Mouse (Mus musculus) gastrocnemius, postnatal 25 days (tissue): Measurements from ENCODE around the gene Numb. TPM values are rescaled to one million over a fixed set of nuclear protein-coding genes. Genes with fewer than 3 reads are reported as not detected.

Source experiments
- DNase-seq: peaks from one replicate; pipeline ENCODE4 v3.0.0; 2022
- total RNA-seq, 2 experiments: library from RNA; stranded (reverse); gene quantifications; 1 replicate in 1 of 2; 2 replicates in 1 of 2; pipeline ENCODE4 v1.2.3; 2021

Gene Numb
- total RNA-seq, 2 experiments from 2014 or later, result 14.3 to 14.9 TPM

- no peak for DNase-seq
Measured at GRCm38 (mm10) chr12:83852512-83853213, 69.1 kb downstream of the Numb start.

DNA sequence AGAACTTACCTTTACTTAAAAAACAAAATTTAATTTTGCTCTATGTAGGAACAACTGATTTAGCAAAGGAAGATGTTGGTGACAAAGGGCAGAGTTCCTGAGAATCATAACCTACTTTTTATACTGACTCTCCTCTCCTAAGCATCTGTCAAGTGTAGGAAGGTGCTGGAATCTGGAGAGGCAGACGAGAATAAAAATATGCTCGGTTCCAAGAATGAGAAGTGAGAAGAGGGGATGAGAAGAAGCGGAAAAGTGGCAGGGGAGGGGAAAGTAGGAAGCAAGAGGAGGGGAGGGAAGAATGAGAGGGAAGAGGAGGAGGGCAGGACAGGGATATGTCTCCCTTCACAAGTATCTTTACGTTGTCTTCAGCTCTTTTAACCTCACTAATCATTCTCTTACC lies 71.4 kb downstream of the Numb start:
- no peak for DNase-seq

DNA sequence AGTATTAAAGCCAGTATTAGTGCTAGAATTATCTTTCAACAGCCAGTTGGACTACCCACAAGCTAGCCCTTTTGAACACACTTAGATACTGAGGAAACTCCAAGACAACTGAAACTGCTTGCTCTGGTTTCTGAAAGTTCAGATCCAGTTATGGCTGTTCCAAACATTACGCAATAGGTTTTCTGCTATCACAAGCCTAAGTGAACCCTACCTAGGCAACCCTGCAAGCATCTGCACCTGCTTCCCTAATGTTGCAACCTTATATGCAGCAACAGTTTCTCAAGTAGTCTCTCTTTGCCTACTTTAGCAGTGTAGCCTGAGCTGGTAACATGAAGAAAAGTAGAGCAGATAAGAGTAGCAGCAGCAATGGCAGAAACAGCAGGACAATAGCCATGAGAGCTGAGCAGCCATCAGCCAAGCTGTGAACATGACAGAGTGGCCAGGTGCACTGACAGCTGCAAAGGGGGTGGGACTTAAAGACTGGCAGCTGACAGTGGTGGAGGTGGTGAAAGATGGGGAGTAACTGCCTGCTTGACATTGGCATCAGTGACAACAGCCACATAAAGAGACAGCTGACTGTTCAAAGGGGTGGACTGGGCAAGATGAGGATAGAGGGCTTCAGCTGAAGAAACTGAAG lies 73.0 kb downstream of the Numb start:
- peak; percentile 10 for DNase-seq

DNA sequence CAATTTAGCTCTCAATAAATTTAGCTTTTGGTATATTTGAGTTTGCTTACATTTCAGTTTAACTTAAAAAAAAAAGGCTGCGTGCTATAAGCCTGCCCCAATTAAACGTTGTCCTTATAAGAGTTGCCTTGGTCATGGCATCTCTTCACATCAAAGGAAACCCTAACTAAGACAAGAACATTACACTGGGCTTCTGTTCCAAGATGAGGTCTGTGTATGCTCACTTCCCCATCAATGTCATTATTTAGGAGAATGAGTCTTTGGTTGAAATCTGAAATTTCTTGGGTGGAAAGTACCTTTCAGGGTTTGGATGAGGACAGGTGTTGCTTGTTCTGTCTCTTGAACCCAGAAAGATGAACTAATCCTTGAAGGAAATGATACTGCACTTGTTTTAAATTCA lies 73.9 kb downstream of the Numb start:
- no peak for DNase-seq

DNA sequence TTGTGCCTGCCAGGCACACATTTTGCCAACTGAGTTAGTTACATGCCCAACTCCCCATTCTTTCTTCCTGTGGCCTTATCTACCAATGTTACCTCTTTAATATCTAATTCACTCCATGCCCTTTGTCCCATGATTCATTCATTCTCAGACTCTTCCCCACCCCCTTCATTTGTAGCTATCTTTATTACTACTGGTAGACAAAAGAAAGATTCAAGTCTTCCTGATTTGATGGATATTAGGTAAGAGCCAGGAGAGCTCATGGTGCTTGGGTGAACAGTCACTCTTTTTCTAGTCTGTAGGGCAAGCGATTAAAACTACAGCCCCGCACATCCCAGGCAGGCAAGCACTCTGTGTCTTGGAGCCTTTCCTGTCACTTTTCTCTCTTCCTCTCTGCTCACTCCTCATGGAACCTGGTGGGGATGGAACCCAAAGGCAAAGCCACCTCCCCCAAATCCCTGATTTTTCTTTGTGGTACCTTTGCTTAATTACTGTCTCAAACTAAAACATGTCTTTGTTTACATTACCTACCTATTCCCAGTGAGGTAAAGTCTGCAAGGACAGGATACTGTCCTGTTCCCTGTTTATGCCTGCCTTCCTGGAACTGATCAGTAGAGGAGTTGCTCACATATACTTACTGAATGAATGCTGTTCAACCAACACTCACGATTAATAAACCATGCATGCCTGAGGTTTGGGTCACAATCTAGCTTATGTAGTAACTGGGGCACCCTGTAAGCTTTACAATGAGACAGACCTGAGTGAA lies 78.9 kb downstream of the Numb start:
- DNase-seq, result no peak

GRCm38 (mm10) chr12:83841409-83842190 lies 80.1 kb downstream of the Numb start:
- DNase-seq, result no peak

DNA sequence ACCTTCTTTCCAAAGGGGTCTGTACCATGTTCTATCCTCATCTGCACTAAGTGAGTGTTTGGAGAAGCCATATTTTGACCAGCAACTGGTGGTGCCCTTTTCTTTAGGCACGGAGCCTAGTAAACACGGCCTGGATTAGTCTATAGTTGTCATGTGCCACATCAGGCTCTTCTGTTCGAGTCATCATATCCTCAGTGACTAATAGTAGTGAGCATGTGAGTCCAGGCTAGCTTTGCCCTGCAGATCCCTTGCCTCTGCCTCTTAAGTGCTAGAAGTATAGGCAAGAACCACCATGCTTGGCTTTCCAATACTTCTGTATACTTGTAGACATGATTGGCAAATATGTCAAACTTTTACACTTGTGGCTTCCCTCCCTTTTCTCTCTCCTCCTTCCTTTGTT lies 87.8 kb downstream of the Numb start:
- no peak for DNase-seq

DNA sequence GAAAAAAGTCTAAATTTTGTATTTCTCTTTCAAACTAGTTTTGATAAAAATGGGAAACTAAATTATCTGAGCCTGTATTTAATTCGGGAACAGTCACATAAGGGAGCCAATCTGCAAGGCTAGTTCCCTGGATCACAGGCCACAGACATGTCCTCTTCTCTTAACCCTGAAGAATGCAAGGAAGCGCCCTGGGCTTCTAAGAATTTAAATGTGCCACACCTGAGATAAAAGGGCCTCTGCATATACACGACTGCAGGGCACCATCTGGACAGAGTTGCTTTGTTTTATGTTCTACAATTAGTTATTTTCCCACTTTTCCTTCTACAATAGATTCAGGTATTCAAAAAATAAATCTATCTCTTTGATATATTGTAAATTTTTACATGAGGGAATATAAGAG lies 91.3 kb downstream of the Numb start:
- no peak for DNase-seq

- DNase-seq, result no peak
Measured at GRCm38 (mm10) chr12:83816616-83817015, 105.1 kb downstream of the Numb start.

DNA sequence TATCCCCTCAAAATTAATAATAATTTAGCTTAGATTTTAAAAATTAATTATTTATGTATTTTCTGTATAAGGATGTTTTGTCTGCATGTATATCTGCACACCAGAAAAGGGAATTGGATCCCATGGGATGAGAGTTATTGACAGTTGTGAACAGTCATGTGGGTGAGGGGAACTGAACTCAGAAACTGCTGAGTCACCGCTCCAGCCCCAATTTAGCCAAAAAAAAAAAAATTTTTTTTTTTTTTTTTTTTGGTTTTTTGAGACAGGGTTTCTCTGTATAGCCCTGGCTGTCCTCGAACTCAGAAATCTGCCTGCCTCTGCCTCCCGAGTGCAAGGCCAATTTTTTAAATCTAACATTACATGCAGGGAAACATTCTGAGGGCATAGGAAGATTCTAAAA lies 109.8 kb downstream of the Numb start:
- no peak for DNase-seq

- DNase-seq, result no peak
Measured at GRCm38 (mm10) chr12:83803641-83804040, 118.1 kb downstream of the Numb start.

GRCm38 (mm10) chr12:83800943-83801342 lies 120.8 kb downstream of the Numb start:
- DNase-seq, result no peak

DNA sequence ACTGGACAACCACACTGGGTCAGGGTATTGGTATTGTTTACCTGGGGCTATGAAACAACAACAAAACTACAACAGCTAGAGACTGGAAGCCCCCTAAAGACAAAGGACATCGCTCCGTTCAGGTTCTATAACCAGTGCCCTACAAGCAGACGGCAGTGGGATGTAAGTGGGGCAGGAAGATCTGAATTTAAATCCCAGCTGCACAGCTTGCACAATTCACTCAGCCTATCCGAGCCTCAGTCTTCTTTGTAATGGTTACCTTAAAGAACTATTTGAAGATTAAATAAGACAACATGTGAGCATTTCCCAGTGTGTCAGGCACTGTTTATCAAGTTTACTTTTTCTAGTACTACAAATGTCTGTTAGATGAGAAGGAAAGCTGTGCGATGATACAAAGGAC lies 123.4 kb downstream of the Numb start:
- no peak for DNase-seq

GRCm38 (mm10) chr12:83795586-83795985 lies 126.1 kb downstream of the Numb start:
- DNase-seq, result no peak

- no peak for DNase-seq
Measured at GRCm38 (mm10) chr12:83795051-83795450, 126.7 kb downstream of the Numb start.

GRCm38 (mm10) chr12:83792706-83793410 lies 128.9 kb downstream of the Numb start:
- no peak for DNase-seq

GRCm38 (mm10) chr12:83791737-83792136 lies 130.0 kb downstream of the Numb start:
- peak; percentile 51 for DNase-seq

DNA sequence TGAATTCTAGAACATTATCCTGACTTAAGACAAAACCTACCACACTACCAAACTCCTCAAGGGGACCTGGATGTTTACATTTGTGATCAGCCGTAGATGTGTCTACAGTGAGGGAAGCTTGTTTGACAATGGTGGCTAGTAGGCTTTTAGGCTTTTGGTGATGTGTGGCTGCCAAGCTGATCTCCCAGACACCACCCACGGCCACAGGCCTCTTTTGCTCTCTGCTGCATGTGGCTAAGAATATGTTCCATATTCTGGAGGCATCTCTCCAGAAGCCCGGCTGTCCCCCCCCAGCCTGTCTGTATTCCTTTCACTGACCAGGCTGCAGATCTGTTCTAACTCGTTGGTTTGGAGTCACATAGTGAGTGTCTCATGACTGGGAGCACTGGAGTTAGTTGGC lies 131.0 kb downstream of the Numb start:
- no peak for DNase-seq

DNA sequence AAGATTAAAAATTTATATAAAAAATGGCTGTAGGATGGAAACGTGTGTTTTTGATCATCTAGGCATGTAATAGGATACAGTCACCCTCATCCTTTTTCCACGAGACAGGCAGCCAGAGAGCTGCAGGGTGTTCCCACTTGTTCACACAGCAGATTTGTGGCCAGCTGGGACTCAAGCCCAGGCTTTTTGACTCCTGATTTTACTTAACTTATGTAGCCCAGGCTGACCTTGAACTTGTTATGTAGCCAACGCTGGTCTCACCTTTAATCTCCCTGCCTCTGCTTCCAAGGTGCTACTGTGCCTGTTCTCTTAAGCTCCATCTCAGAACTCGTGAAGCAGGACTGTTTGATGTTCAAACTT lies 132.0 kb downstream of the Numb start:
- no peak for DNase-seq

DNA sequence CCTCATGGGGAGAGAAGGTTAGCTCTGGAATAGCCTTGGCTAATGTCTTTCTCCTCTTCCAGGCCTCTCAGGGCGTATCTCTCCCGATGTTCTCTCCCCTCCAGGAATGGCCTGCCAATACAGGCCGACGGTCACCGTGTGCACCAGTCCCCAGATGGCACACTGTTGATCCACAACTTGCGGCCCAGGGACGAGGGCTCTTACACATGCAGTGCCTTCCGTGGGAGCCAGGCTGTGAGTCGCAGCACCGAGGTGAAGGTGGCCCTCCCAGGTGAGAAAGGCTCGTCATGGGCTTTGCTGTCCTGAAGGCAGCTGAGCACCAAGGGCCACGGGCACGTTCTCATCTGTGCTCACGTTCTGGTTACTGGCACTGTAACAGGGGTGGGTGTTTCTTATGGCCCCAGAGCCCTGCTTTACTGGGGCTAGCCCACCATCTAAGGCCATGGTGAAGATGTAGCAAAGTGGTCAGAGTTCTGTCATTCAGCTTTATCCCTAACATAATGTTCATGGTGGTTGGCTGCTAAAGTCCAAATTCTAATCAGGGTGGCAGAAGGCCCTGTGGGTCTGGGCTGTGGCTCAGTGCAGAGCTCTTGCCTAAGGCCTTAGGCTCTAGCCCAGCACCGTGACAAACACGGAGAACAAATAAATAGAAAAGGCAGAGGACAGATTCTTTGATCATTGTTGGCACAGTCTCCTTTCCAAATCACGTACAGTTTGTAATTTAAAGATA lies 132.5 kb downstream of the Numb start:
- no peak for DNase-seq

DNA sequence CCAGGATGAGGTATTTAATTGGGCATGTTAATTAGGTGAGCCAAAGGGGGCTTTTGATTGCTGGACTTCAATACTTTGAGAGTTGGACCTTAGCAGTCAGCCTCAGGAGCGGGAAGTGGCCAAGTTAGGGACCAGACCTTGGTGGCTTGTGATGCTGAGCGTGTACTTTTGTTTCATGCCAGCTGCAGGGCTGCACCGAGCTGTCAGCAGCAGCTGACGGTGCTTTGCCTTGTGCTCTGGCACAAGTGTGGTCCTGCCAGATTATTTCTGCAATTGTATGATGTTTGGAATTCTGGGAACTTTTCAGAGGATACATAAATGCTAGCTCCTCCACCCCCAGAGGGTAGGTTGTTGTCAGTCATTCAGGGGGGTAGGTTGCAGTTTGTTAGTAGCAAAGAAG lies 136.4 kb downstream of the Numb start:
- DNase-seq, result no peak
